Mouse (Mus musculus): Measurements from ENCODE around the gene Tbx10. TPM values are rescaled to one million over a fixed set of nuclear protein-coding genes. Genes with fewer than 3 reads are reported as not detected.
"Not testable (repeated sequence)": the region's sequence is repeated elsewhere in the genome, so short reads cannot be mapped to it uniquely, and the experiment has no call there.

Gene Tbx10
- total RNA-seq (2021), result not detected in 2 replicates
- long read RNA-seq, experiment 1, result 0 reads
- long read RNA-seq, experiment 2, result 0 reads

- DNase-seq, result no peak
Measured at GRCm38 (mm10) chr19:3992416-3992815, at the start of gene Tbx10. Gene Tbx10, plus strand, starts transcription at chr19:3992752.

DNA sequence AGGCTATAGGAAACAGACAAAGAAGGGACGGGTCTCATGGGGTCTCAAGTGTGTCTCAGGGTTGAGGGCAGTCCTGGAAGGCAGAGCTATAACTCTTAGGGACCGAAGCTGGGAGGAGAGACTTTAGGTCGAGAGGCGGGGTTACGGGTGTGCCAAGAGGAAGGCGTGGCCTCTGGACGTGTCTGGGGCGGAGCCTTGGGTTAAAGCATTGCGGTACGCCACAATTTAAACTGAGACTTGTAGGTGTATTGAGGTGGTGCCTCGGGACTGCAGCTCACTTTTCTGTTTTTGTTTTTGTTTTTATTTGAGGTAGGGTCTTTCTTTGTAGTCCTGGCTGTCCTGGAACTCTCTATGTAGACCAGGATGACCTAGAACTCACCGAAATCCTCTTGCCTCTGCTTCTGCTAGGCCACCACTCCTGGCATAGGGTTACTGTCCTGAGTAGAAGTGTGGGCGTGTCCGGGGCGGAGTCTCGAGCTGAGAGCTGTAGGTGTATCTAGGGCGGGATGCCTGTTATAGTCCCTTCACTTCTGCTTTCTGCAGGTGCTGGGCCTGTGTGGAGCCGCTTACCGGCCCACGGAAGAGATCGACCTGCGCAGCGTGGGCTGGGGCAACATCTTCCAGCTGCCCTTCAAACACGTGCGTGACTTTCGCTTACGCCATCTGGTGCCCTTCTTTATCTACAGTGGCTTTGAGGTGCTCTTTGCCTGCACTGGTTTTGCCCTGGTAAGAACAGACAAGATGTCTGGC is 49.4 kb upstream of the Tbx10 start:
- DNase-seq, result no peak

- no peak for DNase-seq
Measured at GRCm38 (mm10) chr19:3945872-3946564, 46.5 kb upstream of the Tbx10 start.

GRCm38 (mm10) chr19:3946715-3947114 is 45.8 kb upstream of the Tbx10 start:
- peak; percentile 82 for DNase-seq

DNA sequence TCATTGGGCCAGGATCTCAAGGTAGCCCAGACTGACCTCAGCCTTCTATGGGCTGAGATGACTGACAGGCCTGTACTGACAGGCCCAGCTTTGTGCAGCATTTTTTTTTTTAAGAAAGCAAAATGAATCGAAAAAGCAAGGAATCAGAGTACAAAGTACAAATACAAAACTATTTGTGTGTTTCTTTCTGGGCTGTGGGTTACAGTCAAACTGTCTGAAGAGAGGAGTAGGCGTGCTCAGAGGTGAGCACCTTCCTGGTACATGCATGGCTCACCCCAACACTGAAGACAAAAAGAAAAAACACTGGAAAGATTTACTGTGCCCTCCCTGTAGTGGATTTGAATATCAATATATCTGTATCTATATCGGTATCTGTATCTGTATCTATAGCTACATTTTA is 44.7 kb upstream of the Tbx10 start:
- DNase-seq, result no peak

GRCm38 (mm10) chr19:3948546-3948945 is 44.0 kb upstream of the Tbx10 start:
- no peak for DNase-seq

DNA sequence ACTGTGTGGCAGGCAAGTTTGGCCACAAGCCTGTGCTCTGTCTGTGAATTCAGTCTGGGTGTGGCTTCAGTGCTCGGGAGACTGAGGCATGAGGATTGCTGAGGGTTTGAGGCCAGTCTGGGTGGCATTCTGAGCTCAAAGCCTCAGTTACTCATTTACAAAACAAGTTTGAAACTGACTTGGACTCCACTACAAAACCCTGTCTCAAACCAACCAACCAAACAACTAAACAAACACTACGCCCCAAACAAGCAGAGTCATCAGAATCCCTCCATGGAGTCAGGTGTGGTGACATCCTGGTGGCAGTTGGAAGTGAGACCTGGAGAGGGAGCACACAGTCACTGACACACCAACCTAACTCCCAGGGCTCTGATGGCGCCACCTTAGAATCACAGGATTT is 42.2 kb upstream of the Tbx10 start:
- DNase-seq, result no peak

DNA sequence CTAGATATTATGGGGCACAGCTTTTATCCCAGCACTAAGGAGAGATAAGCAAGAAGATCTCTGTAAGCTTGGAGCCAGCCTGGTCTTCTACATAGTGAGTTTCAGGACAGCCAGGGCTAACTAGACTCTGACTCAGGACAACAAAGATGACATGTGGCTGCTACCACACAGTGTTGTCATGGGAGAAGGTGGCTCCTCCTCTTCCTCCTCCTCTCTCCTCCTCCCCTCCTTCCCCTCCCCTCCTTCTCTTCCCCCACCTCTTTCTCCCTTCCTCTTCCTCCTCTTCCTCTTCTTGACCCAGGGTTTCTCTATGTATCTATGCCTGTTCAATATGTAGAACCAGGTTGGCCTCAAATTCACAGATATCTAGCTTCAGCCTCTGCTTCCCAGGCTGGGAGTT is 41.1 kb upstream of the Tbx10 start:
- no peak for DNase-seq

- DNase-seq, result no peak
Measured at GRCm38 (mm10) chr19:3952099-3952498, 40.5 kb upstream of the Tbx10 start.

- DNase-seq, result peak; percentile 50
Measured at GRCm38 (mm10) chr19:3955033-3955432, 37.5 kb upstream of the Tbx10 start.

GRCm38 (mm10) chr19:3955804-3956203 is 36.7 kb upstream of the Tbx10 start:
- peak; percentile 60 for DNase-seq

DNA sequence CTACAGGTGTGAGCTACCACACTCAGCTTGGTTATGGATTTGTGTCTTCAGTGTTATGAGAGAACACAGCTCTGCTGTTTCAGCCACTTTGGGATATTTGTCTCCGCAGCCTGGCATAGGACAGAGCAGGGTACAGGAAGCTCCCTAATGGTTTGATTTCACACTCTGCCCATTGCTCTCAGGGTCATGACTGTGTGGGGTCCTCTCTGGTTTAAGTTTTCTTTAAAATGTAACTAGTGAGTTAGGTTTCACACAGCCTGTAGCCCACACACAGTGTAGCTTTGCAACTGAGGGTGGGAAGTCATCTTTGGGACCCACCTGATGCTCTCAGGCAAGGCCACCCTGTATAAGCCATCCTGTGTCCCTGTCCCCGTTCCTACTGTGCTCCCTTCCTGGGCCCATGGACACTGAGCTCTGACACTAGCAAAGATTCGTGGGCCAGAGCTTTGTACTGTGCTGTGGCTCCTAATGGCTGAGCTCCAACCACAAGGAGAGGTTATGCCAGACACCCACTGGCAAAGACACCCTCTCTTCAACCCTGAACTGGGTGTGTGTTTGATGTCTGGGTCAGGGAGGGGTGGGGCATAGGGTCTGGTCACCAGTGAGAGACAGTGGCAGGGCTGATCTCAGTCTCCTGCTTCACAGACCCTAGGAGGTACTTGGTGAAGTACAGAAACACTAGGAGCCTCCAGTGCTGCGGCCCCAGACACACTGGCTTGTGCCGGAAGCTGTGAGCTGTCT is 35.1 kb upstream of the Tbx10 start:
- not testable (repeated sequence) for DNase-seq

GRCm38 (mm10) chr19:3958470-3958869 is 34.1 kb upstream of the Tbx10 start, which contains the start of gene Aldh3b3:
Gene Aldh3b3, plus strand, starts transcription at chr19:3958645.
- peak; percentile 53 for DNase-seq

GRCm38 (mm10) chr19:3959030-3959429 is 33.5 kb upstream of the Tbx10 start:
- peak; percentile 51 for DNase-seq

DNA sequence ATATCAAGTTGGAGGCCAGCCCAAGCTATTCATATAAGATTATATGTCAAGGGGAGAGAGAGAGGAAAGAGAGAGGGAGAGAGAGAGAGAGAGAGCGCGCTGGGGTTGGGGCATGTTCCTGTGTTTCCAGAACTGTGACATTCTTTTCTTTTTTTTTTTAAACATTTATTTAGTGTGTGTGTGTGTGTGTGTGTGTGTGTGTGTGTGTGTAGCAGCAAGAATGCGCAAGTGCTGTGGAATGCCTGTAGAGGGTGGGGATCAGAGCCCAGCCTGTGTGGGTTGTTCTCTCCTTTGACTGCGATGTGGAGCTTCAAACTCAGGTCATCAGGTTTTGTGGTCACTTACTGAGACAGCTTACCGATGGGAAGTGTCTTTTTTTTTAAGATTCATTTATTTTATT is 32.3 kb upstream of the Tbx10 start:
- no peak for DNase-seq

DNA sequence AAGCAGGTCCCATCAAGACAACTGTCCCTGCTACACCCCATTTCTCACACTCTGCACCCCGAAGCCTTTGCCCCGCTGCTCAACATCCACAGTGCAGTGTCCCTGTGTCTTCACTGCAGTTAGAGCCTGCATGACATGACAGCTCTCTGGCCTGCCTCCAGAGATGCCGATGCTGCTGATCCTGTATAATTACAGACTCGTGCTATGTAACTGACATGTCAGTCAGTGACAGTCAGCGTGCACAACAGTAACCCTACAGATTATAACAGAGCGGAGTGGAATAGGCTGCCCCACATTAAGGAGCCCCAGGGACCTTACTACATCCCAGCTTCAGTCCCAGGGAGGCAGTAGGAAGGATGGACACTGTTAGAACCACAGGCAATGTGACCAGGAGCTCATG is 30.7 kb upstream of the Tbx10 start:
- DNase-seq, result not testable (repeated sequence)

- peak; percentile 66 for DNase-seq
Measured at GRCm38 (mm10) chr19:3962469-3962868, 30.1 kb upstream of the Tbx10 start.

DNA sequence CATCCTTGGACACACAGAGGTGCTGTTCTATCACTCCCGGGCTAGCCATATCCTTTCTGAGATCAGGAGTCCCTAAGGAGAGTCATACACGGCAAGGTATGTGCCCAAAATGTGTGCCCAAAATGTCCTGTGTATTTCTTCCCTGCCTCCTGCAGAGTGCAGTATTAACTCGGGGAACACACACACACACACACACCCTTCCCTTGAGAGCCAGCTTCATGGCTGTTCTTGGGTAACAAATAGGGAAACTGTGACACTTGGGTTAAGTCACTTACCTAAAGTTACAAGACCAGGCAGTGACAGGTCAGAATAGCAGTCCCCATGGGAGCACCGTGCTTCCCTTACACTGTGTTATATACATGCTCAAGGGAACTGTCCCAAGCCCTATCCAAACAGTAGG is 28.5 kb upstream of the Tbx10 start:
- no peak for DNase-seq

DNA sequence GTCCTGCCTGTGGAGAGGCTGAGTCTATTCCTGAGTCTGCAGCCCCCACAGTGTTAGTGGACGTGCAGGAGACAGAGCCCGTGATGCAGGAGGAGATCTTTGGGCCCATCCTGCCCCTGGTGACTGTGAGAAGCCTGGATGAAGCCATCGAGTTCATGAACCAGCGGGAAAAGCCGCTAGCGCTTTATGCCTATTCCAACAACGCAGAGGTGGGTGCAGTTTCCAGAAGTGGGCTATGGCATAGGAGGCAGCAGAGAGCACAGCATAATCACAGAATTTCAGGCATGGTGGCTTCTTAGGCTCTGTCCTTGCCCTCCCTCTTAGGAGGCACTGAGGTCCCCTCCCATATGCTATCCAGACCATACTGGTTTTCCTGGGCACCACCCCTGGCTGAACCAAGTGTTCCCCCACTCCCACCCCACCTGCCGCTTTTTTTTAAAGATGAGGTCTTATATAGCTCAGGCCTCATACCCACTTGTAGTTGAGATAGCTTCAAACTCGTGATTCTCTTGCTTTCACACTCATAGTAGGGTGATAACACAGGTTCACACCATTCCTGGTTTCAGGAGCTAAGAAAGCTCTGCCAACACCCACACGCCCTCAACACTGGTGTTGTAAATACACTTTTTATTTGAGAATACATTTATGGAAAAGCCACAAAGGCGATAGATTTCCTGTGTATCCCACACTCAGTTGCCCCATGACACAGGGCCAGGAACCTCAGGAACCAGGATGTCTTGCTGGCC is 26.0 kb upstream of the Tbx10 start:
- DNase-seq, result no peak

DNA sequence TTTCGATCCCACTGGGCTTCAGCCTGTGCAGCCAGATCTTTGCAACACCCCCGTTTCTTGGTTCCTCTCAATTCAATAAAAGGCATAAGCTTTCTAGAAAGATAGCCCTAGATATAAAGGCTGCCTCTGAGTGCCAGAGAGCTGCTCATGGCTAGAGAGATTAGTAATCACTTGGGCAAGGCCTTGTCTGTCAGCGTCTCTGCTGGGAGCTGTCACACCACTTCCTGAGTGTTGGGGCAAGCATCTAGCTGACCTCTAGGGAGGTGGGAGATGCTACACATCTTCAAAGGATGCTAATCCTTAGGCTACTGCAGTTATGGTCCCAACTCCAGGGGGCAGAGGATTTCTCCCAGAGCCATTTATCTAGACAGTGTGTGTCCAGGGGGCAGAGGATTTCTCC is 25.3 kb upstream of the Tbx10 start:
- DNase-seq, result no peak

DNA sequence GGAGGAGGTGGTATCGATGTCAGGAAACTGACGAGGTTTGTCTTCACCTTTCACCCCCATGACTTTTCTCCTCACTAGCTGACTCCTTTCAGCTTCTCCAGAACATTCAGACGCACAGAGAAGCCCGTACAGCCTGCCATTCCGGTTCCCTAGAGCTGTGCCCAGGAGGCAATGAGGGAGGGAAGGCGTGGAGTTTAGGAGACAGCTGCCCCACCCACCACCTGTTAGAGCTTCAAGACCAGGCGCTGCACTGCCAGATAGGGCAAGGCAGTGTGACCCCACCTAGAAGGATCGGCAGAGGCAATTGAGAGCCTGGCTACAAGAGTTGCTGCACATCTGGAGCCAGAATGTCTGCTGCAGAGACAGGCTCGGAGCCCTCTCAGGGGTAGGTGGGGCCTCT is 20.3 kb upstream of the Tbx10 start, which contains the start of gene Aldh3b2:
TSS of gene Aldh3b2 (plus strand) at position 100 of the 400 bp plus-strand sequence.
- peak; percentile 21 for DNase-seq

DNA sequence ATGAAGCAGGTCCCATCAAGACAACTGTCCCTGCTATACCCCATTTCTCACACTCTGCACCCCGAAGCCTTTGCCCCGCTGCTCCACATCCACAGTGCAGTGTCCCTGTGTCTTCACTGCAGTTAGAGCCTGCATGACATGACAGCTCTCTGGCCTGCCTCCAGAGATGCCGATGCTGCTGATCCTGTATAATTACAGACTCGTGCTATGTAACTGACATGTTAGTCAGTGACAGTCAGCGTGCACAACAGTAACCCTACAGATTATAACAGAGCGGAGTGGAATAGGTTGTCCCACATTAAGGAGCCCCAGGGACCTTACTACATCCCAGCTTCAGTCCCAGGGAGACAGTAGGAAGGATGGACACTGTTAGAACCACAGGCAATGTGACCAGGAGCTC is 17.9 kb upstream of the Tbx10 start:
- not testable (repeated sequence) for DNase-seq

Measured in adrenal gland, postnatal 14 days (tissue).